Mouse (Mus musculus): ENCODE measurements around the gene Clec16a.

The Clec16a gene

DNA sequence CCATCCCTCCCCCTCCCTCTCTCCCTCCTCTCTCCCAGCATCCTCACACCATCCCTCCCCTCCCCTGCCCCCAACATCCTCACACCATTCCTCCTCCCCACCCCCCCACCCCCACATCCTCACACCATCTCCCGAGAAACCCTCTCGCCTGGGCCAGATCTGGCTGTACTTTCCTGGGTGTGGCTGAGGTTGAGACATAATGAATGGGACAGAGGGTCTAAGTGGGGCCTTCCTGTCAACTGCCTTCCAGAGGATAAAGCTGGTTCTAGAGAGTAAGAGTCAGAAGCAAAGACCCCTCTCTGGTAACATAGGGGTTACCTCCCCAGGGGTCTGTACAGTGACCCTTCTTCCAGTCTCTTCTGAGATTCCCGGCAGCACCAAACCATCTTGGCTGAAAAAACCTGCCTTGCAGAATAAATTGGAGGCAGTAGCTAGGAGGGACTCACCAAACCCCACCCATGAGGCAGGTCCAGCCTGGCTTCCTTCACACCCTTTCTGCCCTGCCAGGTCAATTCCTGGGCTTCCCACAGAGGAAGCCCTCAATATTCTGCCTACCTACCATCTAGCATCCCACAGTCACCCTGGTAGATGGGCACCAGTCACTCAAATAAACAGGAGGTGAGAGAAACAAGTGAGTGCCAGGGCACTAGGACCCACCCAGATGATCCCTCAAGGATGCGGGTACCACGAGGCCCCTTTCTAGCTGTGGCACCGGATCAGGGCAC, 218.6 kb downstream of the Clec16a start:
- no peak for DNase-seq (ENCODE audit: low read depth, low spot score)

DNA sequence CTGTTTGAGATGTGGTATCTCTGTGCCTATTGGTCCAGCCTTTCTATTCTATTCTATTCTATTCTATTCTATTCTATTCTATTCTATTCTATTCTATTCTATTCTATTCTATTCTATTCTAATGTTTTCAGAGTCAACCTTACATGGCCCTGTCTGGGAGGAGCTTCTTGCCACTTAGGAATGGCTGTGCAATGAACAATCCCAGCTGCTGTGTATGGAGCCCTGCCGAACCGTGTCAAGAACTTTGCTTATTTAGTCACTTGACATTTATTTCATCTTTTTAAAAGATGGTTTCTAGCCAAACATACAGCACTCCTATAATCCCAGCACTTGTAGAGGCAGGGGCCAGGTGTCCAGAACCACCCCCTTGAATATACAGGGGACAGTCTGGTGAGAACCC, 219.2 kb downstream of the Clec16a start:
- no peak for DNase-seq (ENCODE audit: low read depth, low spot score)

DNA sequence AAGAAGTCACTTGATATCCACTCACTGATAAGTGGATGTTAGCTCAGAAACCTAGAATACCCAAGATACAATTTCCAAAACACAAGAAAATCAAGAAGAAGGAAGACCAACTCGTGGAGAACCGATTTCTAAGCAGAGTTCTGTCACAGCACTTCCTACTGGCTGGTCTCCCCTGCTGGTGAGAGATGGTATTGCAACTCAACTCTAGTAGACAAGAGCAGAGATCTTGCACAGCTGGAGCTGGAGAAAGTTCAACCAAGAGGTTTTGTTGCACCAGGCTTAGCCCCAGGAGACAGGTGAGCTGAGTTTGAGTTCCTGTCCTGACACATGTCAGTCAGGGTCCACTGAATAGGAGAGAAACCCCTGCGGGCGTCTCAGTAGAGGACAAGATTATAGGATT, 222.0 kb downstream of the Clec16a start:
- DNase-seq (ENCODE audit: low read depth, low spot score) = peak; percentile 53

DNA sequence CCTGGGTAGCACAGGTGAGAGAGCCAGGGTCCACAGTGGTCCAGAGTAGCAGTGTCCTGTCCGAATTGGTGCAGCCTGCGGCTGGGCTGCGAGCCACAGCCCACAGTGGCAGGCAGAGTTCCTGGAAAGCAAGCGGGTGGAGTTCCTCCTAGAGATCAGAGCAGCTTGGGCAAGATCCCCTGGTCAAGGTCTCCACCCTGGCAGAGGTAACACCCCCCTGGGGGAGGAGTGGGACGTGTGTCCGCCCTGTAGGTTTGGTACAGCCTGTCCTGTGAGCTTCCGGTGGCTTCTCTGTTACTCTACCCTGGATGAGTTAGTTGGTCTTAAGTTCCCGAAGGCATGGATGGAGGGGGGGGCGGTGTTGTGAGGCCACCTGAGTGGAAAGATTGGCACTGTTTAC, 223.7 kb downstream of the Clec16a start:
- DNase-seq (ENCODE audit: low read depth, low spot score) = no peak

DNA sequence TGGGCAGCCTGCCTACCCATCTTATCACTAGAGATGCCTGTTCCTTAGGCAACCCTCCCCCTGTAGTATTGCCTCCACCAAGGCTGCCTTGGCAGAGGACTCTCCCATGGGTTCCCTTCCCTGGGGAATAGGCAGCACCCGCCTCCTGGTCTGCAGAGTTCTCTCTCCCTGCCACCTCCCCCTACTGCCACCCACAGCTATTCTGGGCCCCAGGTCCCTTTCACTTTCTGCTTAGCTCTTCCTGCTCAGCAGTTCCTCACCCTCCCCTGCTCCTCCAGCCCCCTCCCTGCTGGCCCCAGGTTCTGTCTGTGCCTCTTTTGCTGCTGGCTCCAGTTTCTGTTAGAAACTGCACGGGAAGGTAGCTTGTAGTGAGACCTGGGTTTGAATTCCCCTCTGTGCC, 224.5 kb downstream of the Clec16a start:
- no peak for DNase-seq (ENCODE audit: low read depth, low spot score)

DNA sequence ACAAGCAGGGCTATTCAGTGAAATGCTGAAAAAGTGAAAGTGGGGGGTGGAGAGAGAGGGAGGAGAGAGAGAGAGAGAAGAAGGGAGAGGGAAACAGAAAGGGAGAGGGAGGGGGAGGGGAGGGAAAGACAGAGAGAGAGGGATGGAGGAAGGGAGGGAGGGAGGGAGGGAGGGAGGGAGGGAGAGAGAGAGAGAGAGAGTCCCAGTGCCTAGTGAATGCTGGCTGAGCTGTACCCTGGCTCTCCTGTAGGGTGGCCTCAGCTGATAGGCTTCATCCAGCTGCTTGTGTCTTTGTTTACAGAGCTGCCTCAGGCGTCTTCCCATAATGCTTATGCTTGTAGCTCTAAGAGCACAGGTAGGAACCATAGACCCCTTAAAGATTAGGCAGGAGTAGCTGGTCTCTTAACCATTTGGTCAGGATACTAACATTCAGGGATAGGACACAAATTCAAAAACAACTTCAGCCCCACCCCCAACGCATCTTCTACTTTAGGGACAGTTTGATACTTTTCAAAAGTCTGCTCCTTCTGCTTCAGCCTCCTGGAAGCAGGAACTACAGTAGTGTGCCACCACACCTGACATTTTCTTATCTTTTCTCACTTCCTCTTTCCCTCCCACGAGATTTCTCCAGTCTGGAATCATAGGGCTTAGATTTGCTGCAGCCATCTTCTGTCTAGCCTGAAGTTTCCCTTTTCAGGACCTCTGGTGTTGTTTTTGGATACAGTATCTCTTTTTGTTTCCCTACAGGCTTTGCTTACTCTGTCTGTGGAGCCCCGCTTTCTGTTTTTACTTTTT, 225.6 kb downstream of the Clec16a start:
- DNase-seq (ENCODE audit: low read depth, low spot score) = no peak

DNA sequence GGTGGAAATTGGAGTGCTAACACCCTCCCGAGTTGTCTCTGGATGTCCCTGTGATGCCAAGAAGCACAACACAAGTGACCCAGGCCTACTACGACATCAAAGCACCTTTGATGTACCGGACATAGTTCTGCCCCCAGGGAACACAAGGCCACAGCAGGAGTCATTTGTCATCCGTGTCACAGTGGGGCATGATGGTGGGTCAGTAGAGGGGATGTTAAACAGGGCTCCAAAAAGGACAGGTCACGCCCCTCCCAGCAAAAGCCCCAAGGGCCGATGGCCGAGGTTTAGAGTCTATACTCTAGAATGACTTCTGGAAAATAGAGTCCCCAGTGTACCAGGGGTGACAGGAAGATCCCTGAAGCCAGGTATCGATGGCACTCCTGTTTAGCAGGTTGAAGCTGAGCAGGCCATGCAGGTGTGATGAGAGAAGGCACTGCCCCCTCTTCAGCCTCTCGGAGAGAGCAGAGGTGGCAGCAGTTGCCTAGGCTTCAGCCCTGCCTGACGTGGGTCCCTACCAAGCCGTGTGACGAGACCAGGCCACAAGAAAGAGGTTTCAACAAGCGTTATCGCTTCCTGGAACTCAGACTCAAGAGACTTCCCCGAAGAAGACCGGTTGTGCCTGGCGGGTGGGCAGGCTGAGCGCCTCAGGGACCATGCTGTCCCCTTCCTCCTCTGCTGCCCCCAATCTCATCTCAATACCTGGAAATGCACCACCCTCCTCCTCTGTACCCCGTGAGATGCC, 226.8 kb downstream of the Clec16a start:
- DNase-seq (ENCODE audit: low read depth, low spot score) = no peak

DNA sequence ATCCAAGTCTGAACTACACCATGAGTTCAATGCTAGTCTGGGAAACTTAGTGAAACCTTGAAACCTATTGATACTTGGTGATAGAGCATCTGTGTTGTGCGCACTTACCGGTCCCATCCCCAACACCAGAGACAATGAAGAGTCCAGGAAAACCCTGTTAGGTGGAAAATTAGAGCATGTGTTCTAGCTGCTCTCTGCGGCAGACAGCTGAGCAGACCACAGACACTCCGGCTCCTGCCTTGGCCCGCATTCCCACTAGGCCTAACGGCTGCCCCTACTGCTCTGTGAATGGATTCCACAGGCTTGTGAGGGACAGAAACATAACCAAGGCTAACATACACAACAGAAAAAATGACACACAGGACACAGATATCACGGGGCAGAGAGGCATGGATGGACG, 228.4 kb downstream of the Clec16a start:
- no peak for DNase-seq (ENCODE audit: low read depth, low spot score)

DNA sequence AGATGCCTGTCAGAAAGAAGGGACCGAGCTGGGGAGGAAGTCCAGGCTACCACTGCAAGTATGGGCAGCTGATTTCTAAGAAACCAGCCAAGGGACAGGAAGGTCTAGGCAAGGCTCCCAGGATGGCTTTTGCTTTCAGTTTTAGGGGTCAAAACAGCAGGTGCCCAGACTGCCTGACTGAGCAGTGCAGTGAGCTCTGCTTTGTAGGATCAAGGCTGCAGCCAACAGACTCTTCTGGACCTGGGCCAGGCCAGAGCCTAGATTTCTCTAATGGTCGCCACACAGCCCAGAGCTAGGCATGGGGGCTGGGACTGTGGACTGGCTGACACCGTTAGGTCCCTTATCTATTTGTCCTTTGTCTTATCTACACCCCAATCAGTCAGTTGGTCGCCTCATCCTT, 229.6 kb downstream of the Clec16a start:
- no peak for DNase-seq (ENCODE audit: low read depth, low spot score)

DNA sequence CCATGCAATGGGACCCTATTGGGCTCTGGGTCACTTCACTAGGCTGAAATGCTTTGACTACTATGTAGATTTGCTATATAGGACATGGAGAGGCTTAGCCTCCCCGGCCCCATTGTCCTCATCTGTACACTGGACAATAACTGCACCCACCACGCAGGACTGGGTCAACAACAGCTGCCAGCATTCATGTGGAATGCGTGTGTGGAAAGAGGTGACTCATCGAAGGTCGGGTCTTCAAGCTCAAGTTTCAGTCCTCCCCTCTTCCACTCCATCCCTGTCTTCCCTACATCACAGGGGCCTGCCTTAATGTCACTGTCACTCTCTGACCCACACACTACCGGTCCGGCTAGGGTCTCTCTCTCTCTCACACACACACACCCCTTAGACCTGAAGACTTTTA, 231.2 kb downstream of the Clec16a start:
- DNase-seq (ENCODE audit: low read depth, low spot score) = no peak

DNA sequence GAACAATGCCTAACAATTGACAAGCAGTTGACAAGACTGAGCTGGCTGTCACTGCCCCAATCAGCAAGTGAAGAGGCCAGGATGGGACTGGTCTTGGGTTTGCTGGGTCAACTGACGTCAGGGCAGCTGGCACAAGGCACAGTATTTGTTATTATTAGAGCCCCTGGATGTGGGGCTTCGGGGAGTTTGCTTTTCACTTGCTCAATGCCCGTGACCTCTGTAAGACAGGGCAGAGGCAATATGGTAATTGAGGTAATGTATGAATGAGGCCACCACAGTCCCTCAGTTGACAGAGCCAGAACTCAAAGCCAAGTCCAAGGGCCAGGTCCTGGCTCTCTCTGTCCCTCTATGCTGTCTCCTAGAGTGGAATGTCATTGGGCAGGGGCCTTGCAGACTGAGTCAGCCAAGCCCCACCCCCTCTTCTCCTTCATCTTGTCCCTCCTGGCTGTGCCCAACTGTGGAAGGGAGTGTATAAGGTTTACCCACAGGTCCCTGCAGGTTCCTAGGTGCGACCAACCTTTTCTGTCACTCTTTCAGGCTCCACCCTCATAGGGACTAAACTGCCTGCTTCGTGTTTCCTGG, 232.5 kb downstream of the Clec16a start:
- DNase-seq (ENCODE audit: low read depth, low spot score) = no peak

DNA sequence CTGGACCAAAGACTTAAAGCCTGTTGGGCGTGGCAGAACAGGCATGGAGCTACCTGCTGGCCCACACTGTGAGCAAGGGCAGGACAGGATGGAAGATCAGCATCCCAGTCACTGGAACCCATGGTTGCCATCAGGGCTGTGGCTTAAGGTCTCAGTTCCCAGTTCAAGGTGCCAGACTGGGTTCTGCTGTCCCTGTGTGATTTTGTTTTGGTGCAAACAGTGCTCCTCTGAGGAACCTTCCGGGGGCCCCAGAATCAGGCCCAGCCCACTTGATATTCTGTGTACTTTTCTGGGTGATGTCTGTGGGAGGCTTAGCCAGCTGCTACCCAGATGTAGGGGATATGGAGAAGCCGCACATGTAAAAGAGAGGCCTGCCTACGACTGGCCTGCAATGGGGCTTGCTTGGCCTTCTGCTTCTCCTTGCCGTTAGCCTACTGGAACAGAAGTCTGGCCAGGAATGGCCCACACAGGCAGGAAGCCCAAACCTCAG, 235.5 kb downstream of the Clec16a start:
- no peak for DNase-seq (ENCODE audit: low read depth, low spot score)

DNA sequence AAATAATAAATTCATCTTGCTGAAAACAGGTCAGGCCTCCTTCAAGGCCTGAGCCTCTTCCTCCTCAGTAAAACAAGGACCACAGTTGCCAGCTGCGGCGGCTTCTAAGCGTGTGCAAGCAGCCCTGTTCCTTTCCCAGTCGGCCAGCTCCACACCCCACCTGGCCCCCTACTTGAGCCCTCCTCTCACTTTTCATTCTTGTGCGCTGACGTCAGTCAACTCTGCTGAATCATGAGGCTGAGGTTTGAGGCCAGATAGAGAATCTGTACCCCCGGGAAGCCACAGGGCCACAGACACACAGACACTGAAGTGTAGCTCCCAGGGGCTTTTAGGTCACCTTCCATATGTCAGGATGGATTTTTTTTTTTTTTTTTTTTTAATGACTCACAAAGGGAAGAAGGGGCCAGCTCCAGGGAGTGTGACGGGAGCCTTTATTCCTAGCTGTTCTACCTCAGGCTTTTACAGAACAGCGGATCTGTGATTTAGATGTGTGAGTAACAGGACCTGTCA, 236.8 kb downstream of the Clec16a start:
- DNase-seq (ENCODE audit: low read depth, low spot score) = no peak

DNA sequence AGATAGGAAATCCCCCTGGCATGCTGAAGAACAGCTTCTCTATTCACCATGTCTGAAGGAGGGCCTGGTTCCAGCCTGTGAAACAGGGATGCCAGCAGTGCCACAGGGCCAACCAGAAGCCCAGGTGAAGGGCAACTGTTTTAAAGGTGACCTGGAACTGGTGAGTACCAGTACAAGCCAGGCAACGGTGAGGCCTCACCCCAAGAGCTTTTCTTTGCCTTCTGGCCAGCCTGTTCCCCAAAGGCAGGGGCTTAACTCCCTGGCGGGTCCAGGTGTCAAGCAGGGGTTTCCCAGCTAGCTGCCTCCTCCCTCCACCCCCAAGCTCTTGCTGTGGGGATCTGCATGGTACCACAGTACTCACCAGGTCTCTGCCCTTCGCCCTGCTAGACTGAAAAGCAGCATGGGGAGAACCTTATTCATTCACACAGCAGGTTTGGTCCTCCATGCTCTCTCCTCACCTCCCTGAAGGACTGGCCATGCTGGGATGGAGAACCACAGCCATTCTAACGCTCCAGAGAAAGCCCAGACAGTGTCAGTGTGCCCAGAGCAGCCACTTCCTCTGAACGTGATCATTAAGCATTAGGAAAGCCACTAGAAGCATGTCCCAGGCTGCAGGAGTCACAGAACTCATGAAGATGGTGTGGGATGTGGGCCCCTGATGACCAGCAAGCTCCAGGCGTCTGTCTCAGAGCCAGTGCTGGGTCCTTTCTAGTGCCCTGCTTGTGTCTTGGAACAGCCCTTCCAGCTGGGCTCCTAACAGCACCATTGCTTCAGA, 237.4 kb downstream of the Clec16a start:
- no peak for DNase-seq (ENCODE audit: low read depth, low spot score)

DNA sequence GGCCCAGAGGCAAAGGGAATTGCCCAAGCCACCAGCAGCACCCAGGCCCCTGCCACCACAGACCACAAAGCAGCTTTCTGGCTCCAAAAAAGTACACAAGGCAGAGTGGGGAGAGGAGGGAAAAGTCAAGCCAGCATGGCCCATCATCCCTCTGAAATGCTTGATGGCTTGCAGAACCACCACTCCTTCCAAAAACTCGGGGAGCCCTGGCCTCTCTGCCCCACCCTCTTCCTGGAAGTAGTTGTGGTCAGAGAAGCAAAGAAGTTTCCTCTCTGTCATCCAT, 238.0 kb downstream of the Clec16a start:
- no peak for DNase-seq (ENCODE audit: low read depth, low spot score)

DNA sequence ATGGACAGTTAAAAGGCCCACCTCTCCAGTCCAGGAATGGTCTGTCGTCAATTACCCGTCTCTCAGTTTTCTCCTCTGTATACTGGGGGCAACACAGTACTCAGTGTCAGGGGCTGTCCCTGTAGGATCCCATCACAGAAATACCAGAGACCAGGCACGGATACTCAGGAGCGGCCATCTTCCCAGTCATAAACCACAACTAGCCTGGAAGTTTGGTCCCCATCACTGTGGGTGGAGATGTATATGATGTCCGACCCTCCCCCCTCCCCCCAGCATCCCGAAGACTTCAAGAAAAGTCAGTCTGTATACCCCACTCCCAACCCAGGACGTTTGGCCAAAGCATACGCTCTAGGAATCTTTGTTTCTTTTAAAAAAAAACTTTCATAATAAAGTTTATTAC, 238.3 kb downstream of the Clec16a start:
- no peak for DNase-seq (ENCODE audit: low read depth, low spot score)

DNA sequence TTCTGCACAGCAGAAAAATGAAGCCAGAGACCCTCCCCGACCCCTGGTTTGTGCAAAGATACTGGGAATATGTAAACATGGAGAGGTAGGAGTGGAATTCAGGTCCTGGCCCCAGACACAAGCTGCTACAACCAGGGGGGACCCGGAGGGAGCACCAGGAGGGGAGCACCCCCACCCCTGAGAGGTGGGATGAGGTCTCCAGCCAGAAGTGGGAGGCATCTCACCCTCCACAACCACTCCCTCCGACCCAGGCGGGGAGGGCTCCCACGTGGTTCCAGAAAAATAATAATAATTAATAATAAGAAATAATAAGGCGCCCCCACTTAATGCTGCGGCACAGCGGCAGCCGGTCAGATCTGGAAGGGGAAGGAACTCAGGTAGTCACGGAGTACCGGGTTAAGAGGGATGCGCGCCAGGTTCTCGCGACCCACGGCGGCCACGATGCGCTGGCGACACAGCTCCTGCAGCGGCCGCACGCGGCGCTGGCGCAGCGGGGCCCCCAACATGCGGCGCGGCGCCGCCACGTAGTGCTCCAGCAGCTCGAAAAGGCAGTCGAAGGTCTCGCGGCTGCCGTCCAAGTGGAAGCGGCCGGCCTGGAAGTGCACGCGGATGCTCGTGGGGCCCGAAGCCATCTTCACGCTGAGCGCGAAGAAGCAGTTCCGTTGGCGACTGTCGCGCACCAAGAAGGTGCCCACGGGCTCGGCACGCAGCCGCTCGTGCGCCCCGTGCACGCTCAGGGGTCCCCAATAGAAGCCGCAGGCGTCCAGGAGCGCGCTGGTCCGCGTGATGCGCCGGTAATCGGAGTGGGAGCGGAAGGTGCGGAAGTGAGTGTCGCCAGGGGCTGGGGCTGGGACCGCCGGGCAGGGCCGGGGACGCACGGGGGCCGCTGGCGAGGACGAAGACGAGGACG, 239.0 kb downstream of the Clec16a start:
- no peak for DNase-seq (ENCODE audit: low read depth, low spot score)

DNA sequence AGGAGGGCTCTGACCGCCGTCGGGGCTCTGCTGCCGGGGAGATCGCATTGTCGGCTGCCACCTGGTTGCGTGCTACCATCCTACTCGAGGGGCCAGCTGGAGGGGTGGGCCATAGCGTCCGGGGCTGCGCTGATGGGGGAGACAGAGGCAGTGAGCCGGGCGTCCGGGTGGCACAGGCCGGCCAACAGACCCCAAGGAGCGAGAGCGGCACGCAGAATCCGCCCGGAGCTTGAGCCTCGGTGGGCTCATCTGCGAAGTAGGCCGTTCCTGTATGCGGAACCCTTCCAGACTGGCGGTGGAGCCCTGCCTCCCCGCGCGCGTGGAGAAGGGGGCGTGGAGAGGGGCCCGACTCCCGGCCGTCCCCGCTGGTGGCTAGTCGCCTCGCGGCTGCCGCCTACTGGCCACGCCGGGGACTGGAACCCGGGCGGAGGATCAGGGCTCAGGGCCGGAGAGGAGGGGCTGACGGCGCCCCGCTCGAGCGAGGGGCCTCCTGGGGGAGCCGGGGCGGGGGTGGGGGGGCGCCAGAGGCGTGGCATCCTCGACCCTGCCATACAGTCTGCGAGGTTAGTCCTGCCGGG, 239.7 kb downstream of the Clec16a start:
- peak; percentile 77 for DNase-seq (ENCODE audit: low read depth, low spot score)

DNA sequence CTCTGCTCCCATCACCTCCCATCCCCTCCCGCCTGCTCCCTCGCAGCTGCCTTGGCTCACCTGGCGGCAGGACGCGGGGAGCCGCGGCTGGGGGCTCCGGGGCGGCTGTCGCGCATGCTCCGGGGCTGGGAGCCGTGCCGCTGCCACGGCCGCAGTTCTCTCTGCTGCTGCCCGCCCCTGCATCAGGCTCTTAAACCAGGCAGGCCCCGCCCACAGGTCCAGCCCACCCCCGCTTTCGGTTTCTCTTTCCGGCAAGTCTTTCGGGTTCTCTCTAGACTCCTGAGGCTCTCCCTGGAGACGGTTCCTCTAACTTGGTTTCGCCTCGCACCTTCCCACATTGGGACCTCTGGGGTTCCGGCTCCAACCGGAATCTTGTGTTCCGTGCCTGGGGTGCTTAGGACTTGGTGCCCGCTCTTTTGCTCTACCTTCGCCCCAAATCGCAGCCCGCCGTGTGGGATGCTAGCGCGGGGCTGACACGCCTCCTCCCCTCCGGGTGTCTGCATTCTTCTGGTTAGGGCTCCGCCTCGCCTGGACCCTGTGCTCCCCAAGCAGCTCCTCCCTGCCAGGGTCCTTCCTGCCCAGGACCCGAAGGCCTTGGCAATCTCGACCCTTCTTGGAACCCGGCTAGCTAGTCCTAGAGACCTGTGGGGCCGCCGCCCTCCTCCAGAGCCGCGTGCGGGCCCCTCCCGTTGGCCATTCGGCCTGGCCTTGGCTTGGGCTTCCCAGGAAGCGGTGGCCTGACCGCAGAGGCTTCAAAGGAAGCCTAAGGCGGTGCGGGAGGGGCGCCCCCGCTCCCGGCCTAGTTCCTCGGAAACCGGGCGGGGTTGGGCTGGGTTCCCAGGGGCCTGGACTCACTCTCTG, 240.5 kb downstream of the Clec16a start, which contains the start of gene Socs1:
Socs1 (minus strand) TSS at position 166 of the 861 bp plus-strand sequence.
- peak; percentile 92 for DNase-seq (ENCODE audit: low read depth, low spot score)

All from skeletal muscle tissue, adult 2 months (tissue).